Mouse (Mus musculus) spleen, adult 2 months (tissue): ENCODE results near the gene Pnliprp1. TPM values are rescaled to one million over a fixed set of nuclear protein-coding genes. Genes with fewer than 3 reads are reported as not detected.

Experiments
- DNase-seq, 2 experiments: peaks; one replicate each; pipeline versions ENCODE4 v3.0.0 to v3.0.0-alpha.2; 2012 to 2021; ENCODE audit warnings: low spot score in 2 of 2, low read depth in 1 of 2
- H3K27ac ChIP-seq: fragments of 200-500 bp; 2 replicates; pipeline ENCODE4 v1.5.1; 2012; ENCODE audit warnings: low read length, inconsistent platforms; ENCODE audit not compliant: insufficient read depth
- H3K27me3 ChIP-seq: fragments of 200-500 bp; 2 replicates; pipeline ENCODE4 v1.6.1; 2012; ENCODE audit warnings: mild to moderate bottlenecking, moderate library complexity, low read length, inconsistent platforms; ENCODE audit not compliant: control insufficient read depth, insufficient read depth
- H3K36me3 ChIP-seq: fragments of 200-500 bp; 2 replicates; pipeline ENCODE4 v1.6.1; 2012; ENCODE audit warnings: mild to moderate bottlenecking, low read length, inconsistent platforms; ENCODE audit not compliant: control insufficient read depth, insufficient read depth
- H3K4me1 ChIP-seq: fragments of 200-500 bp; 2 replicates; pipeline ENCODE4 v1.6.1; 2011; ENCODE audit warnings: inconsistent platforms; ENCODE audit not compliant: control insufficient read depth, insufficient read depth, insufficient read length
- H3K4me3 ChIP-seq: fragments of 200-500 bp; 2 replicates; pipeline ENCODE4 v1.5.1; 2011; ENCODE audit warnings: mild to moderate bottlenecking, inconsistent platforms; ENCODE audit not compliant: insufficient read depth, insufficient read length; ENCODE audit errors: extremely low read depth
- CTCF ChIP-seq: fragments of 200-500 bp; IDR thresholded peaks from 2 replicates; pipeline ENCODE4 v1.5.1; 2011; ENCODE audit warnings: mild to moderate bottlenecking, inconsistent platforms; ENCODE audit not compliant: insufficient read depth, insufficient read length, insufficient replicate concordance; ENCODE audit errors: extremely low read depth
- POLR2A ChIP-seq: fragments of 200-500 bp; IDR thresholded peaks from 2 replicates; pipeline ENCODE4 v1.6.1; 2011; ENCODE audit warnings: low read depth, low read length, inconsistent platforms
- whole genome bisulfite sequencing: fragments of 180-500 bp; shearing (Covaris S2); methylation state at CpG from one replicate; pipeline ENCODE4 v1.1.7; 2018; 5-methylcytosine and 5-hydroxymethylcytosine counted together
- polyA plus RNA-seq: library from polyadenylated mRNA; depleted of rRNA; stranded (reverse); fragments of >200 nt; gene quantifications from 2 replicates; pipeline ENCODE4 v1.2.3, GENCODE M21; 2012; rRNA removed

Pnliprp1 gene
- 311 and 493 TPM in 2 replicates for polyA plus RNA-seq

GRCm38 (mm10) chr19:58728445-58729031, at the start of gene Pnliprp1:
Gene Pnliprp1 (plus strand): TSS chr19:58728887.
- DNase-seq, result no peak
- 74% methylated on average over 5 of the region's 5 CpGs for WGBS
- H3K27ac ChIP-seq, result no peak within 1 kb of the TSS
- H3K27me3 ChIP-seq, result no peaks in the 10 kb centered on the region
- H3K4me1 ChIP-seq, result no peaks in the 10 kb centered on the region
- no peak for TF ChIP-seq POLR2A
- TF ChIP-seq CTCF, result no peak
- H3K36me3 ChIP-seq, result no peaks in the 10 kb centered on the region
- H3K4me3 ChIP-seq, result no peak within 1 kb of the TSS

- TF ChIP-seq POLR2A (no peak), CTCF (no peak)
- no peak for DNase-seq
- Histone ChIP-seq H3K36me3 (no peaks in the 10 kb centered on the region), H3K27ac (no peak overlapping the region), H3K4me3 (no peak overlapping the region), H3K4me1 (no peaks in the 10 kb centered on the region), H3K27me3 (no peaks in the 10 kb centered on the region)
- WGBS, result 56% methylated on average over 1 of the region's 1 CpGs
Observed at GRCm38 (mm10) chr19:58688933-58689332, 39.8 kb upstream of the Pnliprp1 start.

- H3K4me3 ChIP-seq, result no peak overlapping the region
- WGBS, result 80% methylated on average over 3 of the region's 3 CpGs
Observed at GRCm38 (mm10) chr19:58695314-58695713, 33.4 kb upstream of the Pnliprp1 start.

DNA sequence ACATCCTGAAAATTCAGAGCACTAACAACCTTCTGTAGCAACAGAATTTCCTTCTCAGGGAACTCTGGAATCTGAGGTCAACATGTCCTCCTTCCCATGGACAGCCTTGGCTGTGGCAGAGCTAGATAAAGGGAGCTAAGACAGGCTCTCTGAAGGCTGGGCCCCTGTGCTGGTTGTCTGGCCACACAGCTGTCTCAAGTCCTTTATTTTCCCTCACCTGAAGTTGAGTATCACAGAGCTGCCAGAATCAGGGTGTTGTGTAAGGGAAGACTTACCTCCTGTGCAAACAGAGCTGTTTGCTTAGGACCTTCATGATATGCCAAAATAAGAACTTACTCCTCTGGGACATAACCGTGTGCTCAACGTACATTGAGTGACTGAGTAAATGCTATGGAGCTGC, 32.5 kb upstream of the Pnliprp1 start:
- Histone ChIP-seq H3K36me3 (no peaks in the 10 kb centered on the region), H3K4me1 (no peaks in the 10 kb centered on the region), H3K27ac (no peak overlapping the region), H3K27me3 (no peaks in the 10 kb centered on the region), H3K4me3 (no peak overlapping the region)
- WGBS, result 84% methylated on average over 2 of the region's 2 CpGs
- DNase-seq, result no peak
- TF ChIP-seq CTCF (no peak), POLR2A (no peak)

More at GRCm38 (mm10) chr19:58695314-58695713, 33.4 kb upstream of the Pnliprp1 start:
- no peaks in the 10 kb centered on the region for H3K36me3 ChIP-seq
- H3K27me3 ChIP-seq, result no peaks in the 10 kb centered on the region
- no peak for DNase-seq
- H3K4me1 ChIP-seq, result no peaks in the 10 kb centered on the region
- H3K27ac ChIP-seq, result no peak overlapping the region
- TF ChIP-seq POLR2A, result no peak
- TF ChIP-seq CTCF, result no peak

GRCm38 (mm10) chr19:58704556-58704955, 24.1 kb upstream of the Pnliprp1 start:
- H3K4me1 ChIP-seq, result no peaks in the 10 kb centered on the region
- WGBS, result 79% methylated on average over 4 of the region's 4 CpGs
- H3K36me3 ChIP-seq, result no peaks in the 10 kb centered on the region

GRCm38 (mm10) chr19:58708611-58709010, 20.1 kb upstream of the Pnliprp1 start:
- no peaks in the 10 kb centered on the region for H3K27me3 ChIP-seq
- no peak for DNase-seq
- no peaks in the 10 kb centered on the region for H3K4me1 ChIP-seq
- no peak overlapping the region for H3K4me3 ChIP-seq
- no peaks in the 10 kb centered on the region for H3K36me3 ChIP-seq
- TF ChIP-seq POLR2A, result no peak
- TF ChIP-seq CTCF, result no peak
- 77% methylated on average over 3 of the region's 3 CpGs for WGBS
- no peak overlapping the region for H3K27ac ChIP-seq

More at GRCm38 (mm10) chr19:58704556-58704955, 24.1 kb upstream of the Pnliprp1 start:
- no peak for TF ChIP-seq CTCF
- Histone ChIP-seq H3K4me3 (no peak overlapping the region), H3K27me3 (no peaks in the 10 kb centered on the region), H3K27ac (no peak overlapping the region)
- no peak for DNase-seq

DNA sequence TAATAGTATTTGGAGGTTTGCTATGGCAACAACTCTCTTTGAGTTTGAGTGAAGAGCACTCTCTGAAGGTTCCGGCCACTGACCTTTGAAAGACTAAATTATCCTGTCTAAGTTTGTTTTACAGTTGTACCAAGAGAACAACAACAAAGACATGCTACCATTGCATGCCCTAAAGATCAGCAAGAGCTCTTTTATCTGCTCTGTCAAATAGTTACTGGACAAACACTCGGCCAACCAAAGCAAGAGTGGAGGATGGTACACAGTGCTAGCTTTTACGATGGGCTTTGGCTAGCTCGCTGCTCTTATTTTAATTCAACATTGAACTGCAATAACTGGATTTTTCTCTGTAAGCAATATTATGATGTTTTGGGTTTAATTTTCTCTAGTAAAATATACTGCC, 10.8 kb upstream of the Pnliprp1 start:
- no peak overlapping the region for H3K4me3 ChIP-seq
- no peak for TF ChIP-seq POLR2A
- TF ChIP-seq CTCF, result no peak
- no peak overlapping the region for H3K27ac ChIP-seq
- no peak for DNase-seq
- WGBS, result 89% methylated on average over 4 of the region's 4 CpGs
- no peaks in the 10 kb centered on the region for H3K36me3 ChIP-seq
- H3K4me1 ChIP-seq, result no peaks in the 10 kb centered on the region
- no peaks in the 10 kb centered on the region for H3K27me3 ChIP-seq
